ENCODE assay signal across 19 mouse cellular contexts in the genomic region with DNA sequence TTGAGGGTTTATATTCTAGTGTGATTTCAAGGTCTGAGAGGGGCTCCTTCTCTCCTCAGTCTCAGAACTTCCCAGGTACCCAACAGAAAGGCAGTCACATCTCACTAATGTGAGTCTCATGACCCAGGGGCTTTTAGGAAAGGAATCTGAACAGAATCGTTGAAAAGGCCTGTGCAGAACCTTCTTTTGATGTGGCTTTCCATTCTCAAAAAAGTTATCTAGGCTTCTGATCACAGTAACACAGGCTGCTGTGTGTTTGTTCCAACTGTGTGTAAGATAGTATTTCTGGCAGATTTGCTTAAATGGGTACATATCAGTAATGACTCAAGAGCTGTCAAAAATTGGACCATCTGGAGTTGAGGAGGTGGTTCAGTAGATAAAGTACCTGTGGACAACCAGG.
"Had no signal": no experiment of that assay in that cellular context is flagged by ENCODE, and none has a peak within 500 bp of the region (broad histone marks: within the 10 kb centered on the region; RNA-seq: fewer than 3 reads in every experiment).

No protein-coding gene starts in this region.

- DNase-seq: kidney, adult 2 months; kidney, postnatal 25 days; liver; lung, adult 18-20 months; lung, postnatal 10 days; lung, postnatal 4 days; midbrain, embryonic 14.5 days; right cerebral cortex, adult 18-20 months; right cerebral cortex, postnatal 14 days; right cerebral cortex, postnatal 4 days had no signal

- H3K27ac ChIP-seq: kidney, postnatal 0 days; limb, embryonic 10.5 days; limb, embryonic 13.5 days; liver, embryonic 12.5 days; liver, embryonic 15.5 days; lung, embryonic 15.5 days; neural tube, embryonic 12.5 days; neural tube, embryonic 15.5 days; stomach, embryonic 15.5 days had no signal

- H3K4me3 ChIP-seq: limb, embryonic 10.5 days; limb, embryonic 13.5 days; liver, embryonic 12.5 days; liver, embryonic 15.5 days; lung, embryonic 15.5 days; neural tube, embryonic 12.5 days; neural tube, embryonic 15.5 days; stomach, embryonic 15.5 days had no signal
